Mouse (Mus musculus): ENCODE data around the gene Uap1l1.
"Not testable (repeated sequence)": the region's sequence is repeated elsewhere in the genome, so short reads cannot be mapped to it uniquely, and the experiment has no call there.

The Uap1l1 gene

GRCm38 (mm10) chr2:25365091-25365761 is at the start of gene Uap1l1:
Uap1l1 (minus strand) TSS chr2:25365682.
- DNase-seq (ENCODE audit: low read depth, low spot score) = no peak

DNA sequence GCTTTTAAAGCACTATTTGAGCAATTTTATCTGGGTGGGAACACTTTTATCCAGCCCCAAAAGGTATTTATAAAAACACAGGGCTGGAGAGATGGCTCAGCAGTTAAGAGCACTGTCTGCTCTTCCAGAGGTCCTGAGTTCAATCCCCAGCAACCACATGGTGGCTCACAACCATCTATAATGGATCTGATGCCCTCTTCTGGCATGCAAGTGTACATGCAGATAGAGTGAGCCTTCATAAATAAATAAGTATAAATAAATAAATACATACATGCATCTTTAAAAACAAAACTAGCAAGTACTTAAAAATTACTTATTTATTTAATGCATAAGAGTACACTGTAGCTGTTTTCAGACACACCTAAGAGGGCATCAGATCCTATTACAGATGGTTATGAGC is 48.0 kb upstream of the Uap1l1 start:
- DNase-seq (ENCODE audit: low read depth, low spot score) = not testable (repeated sequence)

GRCm38 (mm10) chr2:25408908-25409307 is 43.4 kb upstream of the Uap1l1 start:
- DNase-seq (ENCODE audit: low read depth, low spot score) = no peak

DNA sequence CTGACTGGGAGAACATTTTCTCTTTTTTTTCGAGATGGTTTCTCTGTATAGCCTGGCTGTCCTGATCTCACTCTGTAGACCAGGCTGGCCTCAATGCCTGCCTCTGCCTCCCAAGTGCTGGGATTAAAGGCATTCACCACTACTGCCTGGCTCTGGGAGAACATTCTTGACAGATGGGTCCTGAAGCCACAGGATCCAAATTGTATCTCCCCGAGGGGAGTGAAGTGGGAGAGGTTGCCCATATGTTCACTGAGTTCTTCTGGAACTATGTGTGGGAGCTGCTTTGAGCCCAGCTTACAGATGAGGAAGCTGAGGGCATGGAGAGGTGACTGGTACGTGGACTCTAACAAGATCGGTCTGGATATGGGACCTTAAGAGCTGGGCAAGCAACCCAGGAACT is 38.5 kb upstream of the Uap1l1 start:
- DNase-seq (ENCODE audit: low read depth, low spot score) = no peak

- no peak for DNase-seq (ENCODE audit: low read depth, low spot score)
Observed at GRCm38 (mm10) chr2:25402972-25403601, 37.6 kb upstream of the Uap1l1 start.

DNA sequence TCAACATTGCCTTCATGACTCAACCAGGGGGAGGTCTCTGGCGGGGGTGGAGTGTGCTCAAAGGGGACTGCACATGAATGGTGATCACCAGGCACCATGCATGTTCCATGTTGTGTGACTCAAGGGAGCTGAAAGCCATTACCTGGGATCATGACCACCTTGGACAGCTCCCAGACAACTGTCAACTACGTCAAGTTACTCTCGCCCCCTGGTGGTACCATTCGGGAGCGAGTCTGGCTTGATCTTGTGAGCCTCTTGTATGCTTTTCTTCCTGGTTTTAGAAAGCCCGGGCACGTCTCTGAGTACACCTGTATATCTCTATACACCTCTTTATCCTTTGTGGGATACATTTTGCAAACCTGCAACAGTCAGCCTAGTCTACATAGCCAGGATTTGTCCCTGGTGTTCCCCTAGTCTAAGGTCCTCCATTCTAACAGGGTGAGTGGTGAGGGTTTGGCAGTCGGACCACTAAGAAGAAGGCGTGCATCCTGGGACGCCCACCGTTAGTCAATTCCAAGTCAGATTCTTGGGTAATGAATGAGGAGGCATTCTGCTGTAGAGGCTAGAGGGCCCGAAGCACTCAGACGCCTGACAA is 37.0 kb upstream of the Uap1l1 start:
- peak; percentile 30 for DNase-seq (ENCODE audit: low read depth, low spot score)

DNA sequence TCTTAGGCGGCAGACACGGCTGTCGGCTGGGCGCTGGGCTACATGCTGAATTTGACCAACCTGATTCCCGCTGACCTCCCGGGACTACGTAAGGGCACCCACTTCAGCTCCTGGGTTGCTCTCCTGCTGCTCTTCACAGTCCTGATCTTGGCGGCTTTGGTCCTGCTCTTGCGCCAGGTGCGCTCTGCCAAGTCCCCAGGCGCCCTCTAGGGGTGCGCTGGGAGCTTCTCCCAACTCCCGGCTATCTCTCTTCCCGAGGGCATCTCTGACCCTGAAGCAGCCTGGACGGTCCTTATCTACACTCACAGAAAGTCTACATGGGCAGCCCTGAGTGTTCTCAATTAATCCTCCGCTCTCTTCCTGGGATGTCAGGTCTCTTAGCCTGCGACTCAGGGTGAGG is 35.3 kb upstream of the Uap1l1 start:
- DNase-seq (ENCODE audit: low read depth, low spot score) = no peak

- DNase-seq (ENCODE audit: low read depth, low spot score) = no peak
Observed at GRCm38 (mm10) chr2:25400291-25400690, 34.8 kb upstream of the Uap1l1 start.

DNA sequence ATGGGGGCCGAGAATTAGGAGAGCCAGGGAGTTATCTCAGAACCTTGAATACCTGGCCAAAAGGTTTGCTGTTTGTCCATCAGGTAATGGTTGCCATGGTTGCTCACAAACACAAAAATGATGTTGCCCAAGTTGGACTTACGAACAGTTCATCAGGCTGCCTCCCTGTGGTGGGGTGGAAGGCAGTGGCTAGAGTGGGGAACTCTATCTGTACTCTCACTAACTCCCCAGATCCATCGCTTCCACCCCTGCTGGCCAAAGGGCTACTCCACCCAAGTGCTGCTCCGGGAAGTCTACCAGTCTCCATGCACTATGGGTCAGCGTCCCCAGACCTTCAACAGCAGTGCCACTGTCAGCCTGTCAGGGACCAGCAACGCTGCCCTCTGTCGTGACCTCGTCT is 33.6 kb upstream of the Uap1l1 start, which contains the start of gene Npdc1:
Gene Npdc1, plus strand, starts transcription at position 301 of the 400 bp plus-strand sequence.
- no peak for DNase-seq (ENCODE audit: low read depth, low spot score)

- DNase-seq (ENCODE audit: low read depth, low spot score) = no peak
Observed at GRCm38 (mm10) chr2:25398065-25398464, 32.6 kb upstream of the Uap1l1 start.

- no peak for DNase-seq (ENCODE audit: low read depth, low spot score)
Observed at GRCm38 (mm10) chr2:25397010-25397409, 31.5 kb upstream of the Uap1l1 start.

- no peak for DNase-seq (ENCODE audit: low read depth, low spot score)
Observed at GRCm38 (mm10) chr2:25396597-25396983, 31.1 kb upstream of the Uap1l1 start.

DNA sequence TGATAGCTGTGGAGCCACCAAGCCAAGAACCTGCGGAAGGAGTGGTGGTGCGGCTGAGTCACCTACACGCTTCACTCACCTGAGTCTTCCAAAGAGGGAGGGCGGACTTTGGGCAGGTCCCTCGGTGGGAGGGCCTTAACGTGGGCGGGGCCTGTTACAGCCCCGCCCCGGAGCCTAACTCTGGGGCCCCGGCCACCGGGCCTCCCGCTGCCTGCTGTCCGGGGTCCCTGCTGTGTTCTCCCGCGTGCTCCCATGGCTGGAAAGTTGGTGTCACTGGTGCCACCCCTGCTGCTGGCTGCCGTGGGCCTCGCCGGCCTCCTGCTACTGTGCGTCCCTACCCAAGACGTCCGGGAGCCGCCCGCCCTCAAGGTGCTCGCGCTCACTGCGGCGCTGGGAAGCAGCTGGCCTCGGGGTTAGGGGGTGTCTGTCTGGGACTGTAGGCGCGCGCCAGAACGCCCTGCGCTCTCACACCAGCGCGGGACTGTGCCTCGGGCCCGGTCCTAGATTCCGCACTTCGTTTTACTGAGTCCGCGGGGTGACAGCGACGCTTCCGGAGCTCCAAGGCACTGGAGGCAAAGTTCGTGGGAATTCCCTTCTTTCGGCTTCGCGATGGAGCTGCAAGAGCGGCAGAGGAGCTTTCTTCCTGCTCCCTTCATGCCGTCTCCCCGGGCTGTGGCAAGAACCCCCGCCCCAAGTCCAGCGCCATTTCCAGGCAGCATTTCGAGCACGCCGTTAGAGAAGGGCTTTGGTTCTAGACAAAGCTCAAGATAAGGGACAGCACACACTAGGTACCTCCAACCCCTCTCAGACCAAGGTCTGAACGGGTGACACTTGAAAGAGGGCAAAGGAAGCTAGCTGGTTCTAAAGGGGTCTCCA is 30.5 kb upstream of the Uap1l1 start, which contains the start of gene Entpd2:
Gene Entpd2, plus strand, starts transcription at position 154 of the 876 bp plus-strand sequence.
- no peak for DNase-seq (ENCODE audit: low read depth, low spot score)

DNA sequence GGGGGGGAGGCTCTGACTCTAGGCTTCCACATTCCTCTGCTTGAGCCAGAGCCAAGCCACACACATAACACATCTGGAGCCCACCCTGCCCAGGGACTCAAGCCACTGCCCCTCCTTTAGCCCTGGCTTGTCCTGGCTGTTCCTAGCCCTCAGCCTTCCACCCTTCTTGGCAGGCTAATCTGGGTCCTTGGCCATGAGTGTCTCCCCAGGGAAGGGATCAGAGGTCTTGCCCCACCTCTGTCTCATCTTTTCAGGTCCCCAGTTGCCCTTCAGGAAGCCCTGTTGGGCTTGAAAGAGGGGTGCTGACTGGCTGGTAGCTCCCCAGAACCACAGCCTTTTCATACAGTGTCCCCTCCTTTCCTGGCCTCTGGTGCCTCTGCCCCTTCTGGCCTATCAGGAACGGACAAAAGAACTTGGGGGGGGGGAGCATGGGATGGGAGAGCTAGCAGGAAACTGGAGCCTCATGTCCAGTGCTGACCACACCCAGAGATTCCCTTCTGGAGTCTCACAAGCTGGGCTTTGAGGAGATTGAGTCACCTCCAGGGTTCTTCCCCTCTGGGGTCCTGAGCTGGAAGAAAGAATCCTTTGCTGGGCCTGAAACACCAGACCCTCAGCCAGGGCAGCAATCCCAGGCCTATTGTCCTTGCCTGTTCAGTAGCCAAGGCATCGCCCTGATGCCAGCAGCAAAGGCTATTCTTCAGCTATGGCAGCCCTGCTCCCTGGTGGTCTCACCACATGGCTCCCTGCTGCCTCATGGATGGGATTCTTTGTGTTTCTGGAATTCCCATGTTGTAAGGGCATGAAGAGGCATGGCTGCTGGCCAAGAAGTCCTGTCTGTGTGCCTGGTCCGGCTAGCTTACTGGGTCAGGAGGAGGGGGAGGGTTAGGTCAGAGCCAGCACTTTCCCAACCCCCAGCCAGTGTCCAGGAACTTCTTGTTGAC is 29.1 kb upstream of the Uap1l1 start:
- DNase-seq (ENCODE audit: low read depth, low spot score) = no peak

GRCm38 (mm10) chr2:25391266-25391665 is 25.8 kb upstream of the Uap1l1 start:
- DNase-seq (ENCODE audit: low read depth, low spot score) = no peak

DNA sequence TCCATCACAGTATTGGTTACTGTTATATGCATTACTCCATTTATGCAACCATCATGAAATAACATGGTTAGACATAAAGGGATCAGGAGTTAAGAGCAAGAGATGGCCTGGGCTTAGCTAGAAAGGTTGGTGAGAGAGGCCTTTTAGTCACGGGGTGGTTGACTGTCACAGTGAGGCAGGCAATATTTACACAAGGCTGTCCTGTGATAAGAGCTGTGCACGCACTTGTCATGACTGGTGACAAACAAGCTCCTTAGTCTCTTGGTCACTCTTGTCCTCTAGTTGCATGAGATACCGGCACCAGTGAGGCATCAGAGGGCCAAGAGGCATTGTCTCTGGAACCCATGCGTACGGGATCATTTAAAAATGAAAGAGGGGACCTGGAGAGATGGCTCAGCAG is 19.0 kb upstream of the Uap1l1 start:
- no peak for DNase-seq (ENCODE audit: low read depth, low spot score)

DNA sequence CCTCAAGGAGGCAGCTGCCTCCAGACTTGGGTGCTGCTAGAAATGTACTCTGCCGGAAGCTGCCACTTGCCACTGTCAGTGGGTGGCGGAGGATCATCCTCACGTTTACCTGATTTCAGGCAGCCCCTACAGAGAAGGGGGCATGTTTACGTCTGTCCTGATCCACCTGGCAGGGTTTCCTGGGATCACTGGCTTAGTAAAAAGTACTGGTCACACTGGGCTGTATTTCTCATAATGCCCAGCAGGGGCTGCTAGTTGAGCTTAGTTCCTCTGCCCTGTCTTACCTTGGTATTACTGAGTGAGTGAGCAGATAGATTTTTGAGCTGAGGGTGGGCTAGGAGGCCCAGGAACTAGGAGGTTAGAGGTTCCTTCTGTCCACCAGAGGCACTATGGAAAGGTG is 11.1 kb upstream of the Uap1l1 start:
- DNase-seq (ENCODE audit: low read depth, low spot score) = no peak

- DNase-seq (ENCODE audit: low read depth, low spot score) = no peak
Observed at GRCm38 (mm10) chr2:25373431-25373830, 7.9 kb upstream of the Uap1l1 start.

- peak; percentile 57 for DNase-seq (ENCODE audit: low read depth, low spot score)
Observed at GRCm38 (mm10) chr2:25372644-25373391, 7.3 kb upstream of the Uap1l1 start.
